Mouse (Mus musculus) limb, embryonic 10.5 days (tissue): ENCODE data around the gene Ebf1. TPM values are rescaled to one million over a fixed set of nuclear protein-coding genes. Genes with fewer than 3 reads are reported as not detected.

Source experiments
- DNase-seq: peaks from one replicate; pipeline ENCODE4 v3.0.0-alpha.2; 2017; ENCODE audit warnings: low spot score
- H3K27ac ChIP-seq: fragments of 300-500 bp; sonication (generic); 2 replicates; pipeline ENCODE4 v1.5.1; 2016; ENCODE audit warnings: mild to moderate bottlenecking
- H3K27me3 ChIP-seq: fragments of 300-500 bp; sonication (generic); 2 replicates; pipeline ENCODE4 v1.6.1; 2016; ENCODE audit warnings: low read depth, mild to moderate bottlenecking; ENCODE audit not compliant: poor library complexity, severe bottlenecking
- H3K36me3 ChIP-seq: fragments of 300-500 bp; sonication (generic); 2 replicates; pipeline ENCODE4 v1.6.1; 2016; ENCODE audit warnings: mild to moderate bottlenecking, moderate library complexity
- H3K4me1 ChIP-seq: fragments of 300-500 bp; sonication (generic); 2 replicates; pipeline ENCODE4 v1.6.1; 2016
- H3K4me3 ChIP-seq: fragments of 300-500 bp; sonication (generic); 2 replicates; pipeline ENCODE4 v1.5.1; 2016; ENCODE audit warnings: mild to moderate bottlenecking, moderate library complexity
- H3K9me3 ChIP-seq: fragments of 300-500 bp; sonication (generic); replicated peaks from 2 replicates; pipeline ENCODE4 v1.6.1; 2016; ENCODE audit warnings: mild to moderate bottlenecking
- WGBS: fragments of 180-500 bp; shearing (Covaris S2); methylation state at CpG from one replicate; pipeline ENCODE4 v1.1.7; 2016; 5-methylcytosine and 5-hydroxymethylcytosine counted together
- polyA plus RNA-seq: library from polyadenylated mRNA; unstranded; fragments of >200 nt; fragmentation: Nextera tagmentation; extraction: Ambion mirVana; gene quantifications from 2 replicates; pipeline ENCODE4 v1.2.1, GENCODE M21; 2016

Ebf1 gene
- polyA plus RNA-seq, 1 experiment from 2014 or later, result 23.8 TPM

DNA sequence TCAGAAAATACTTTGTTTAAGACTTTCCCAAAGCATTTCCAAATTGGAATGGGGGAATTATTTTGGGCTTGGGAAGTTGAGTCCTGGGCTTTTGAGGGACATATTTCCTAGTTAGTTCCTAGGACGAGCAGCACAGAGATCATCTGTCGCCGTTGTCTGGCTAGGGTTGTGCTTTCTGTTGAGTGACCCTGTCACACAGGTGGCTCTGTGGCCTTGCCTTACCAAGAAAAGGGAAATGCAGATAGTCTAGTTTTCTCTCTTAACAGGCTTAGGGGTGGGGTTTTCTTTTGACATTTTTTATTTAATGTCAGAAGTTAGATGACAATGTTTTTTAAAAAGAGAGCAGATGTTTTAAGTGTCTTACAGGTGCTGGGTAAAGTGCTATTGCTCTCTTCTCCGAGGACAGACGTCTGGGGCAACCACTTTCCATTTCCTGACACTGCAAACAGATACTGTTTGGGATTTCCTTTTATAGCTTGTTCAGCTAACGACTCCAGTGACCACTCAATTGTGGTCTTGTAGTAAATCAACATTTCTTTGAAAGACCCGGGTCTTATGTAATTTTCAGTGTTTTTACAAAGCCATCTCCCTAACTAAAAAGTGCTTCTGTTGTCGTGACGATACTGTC, 264.1 kb downstream of the Ebf1 start:
- Histone ChIP-seq H3K9me3 (no peaks in the 10 kb centered on the region), H3K27me3 (no peaks in the 10 kb centered on the region), H3K36me3 (no peaks in the 10 kb centered on the region), H3K27ac (no peak overlapping the region), H3K4me1 (no peaks in the 10 kb centered on the region), H3K4me3 (no peak overlapping the region)
- 55% methylated on average over 9 of the region's 9 CpGs for WGBS
- DNase-seq, result no peak

DNA sequence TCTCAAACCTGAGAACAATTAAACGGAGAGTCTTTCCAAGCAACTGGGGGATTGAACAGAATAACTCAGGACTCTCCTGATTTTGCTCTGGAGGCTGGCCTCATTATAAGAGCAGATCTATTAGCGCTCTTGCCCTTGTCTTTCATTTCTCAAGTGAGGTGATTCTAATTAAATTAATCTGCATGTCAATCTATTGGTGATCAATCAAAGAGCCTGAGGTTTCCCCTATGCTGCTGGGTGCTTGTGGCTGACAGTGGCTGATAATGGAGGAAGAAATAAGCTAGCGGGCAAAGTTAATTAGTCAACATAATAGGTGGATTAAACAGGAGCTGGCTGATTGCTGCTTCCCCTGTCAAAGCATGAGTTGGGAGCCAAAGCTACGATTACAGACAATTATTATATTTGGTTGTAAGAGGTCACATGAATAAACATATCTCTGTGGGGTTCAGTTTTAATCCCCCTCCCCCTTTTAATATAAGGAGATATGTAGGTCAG, 265.4 kb downstream of the Ebf1 start:
- H3K4me3 ChIP-seq, result no peak overlapping the region
- WGBS, result 77% methylated on average over 4 of the region's 4 CpGs
- DNase-seq, result no peak
- H3K4me1 ChIP-seq, result no peaks in the 10 kb centered on the region
- H3K36me3 ChIP-seq, result no peaks in the 10 kb centered on the region
- H3K9me3 ChIP-seq, result no peaks in the 10 kb centered on the region
- no peaks in the 10 kb centered on the region for H3K27me3 ChIP-seq
- H3K27ac ChIP-seq, result no peak overlapping the region

DNA sequence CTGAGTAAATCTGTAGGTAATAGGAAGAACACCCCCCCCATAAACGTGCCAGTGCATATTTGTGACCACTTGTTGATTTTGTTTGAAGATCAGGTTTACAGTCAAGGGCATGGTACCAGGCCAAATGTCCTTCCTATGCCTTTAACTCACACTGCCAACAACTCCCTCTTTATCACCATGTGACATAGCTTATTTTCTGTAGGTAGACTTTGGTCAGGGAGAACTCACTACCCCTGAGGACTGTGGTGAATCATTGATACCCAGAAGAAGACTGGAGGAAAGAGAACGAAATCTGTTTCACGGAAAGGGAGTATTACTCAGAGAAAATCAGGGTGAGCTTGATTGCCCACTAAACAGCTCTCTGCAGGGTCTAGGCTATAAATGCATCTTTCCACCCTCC, 267.2 kb downstream of the Ebf1 start:
- no peaks in the 10 kb centered on the region for H3K9me3 ChIP-seq
- WGBS, result 86% methylated on average over 3 of the region's 3 CpGs
- no peak for DNase-seq

GRCm38 (mm10) chr11:44886897-44887296, 269.8 kb downstream of the Ebf1 start:
- Histone ChIP-seq H3K36me3 (no peaks in the 10 kb centered on the region), H3K27ac (no peak overlapping the region), H3K4me1 (peaks cover 3% of the 10 kb centered on the region; the same call in 1 of the 2 replicates), H3K27me3 (no peaks in the 10 kb centered on the region), H3K9me3 (no peaks in the 10 kb centered on the region), H3K4me3 (no peak overlapping the region)
- no peak for DNase-seq
- 94% methylated on average over 2 of the region's 2 CpGs for WGBS

More for the DNA sequence above, 267.2 kb downstream of the Ebf1 start:
- no peak overlapping the region for H3K27ac ChIP-seq
- H3K4me1 ChIP-seq, result no peaks in the 10 kb centered on the region
- H3K36me3 ChIP-seq, result no peaks in the 10 kb centered on the region
- no peak overlapping the region for H3K4me3 ChIP-seq
- H3K27me3 ChIP-seq, result no peaks in the 10 kb centered on the region

- no peak for DNase-seq
- WGBS, result 92% methylated on average over 7 of the region's 7 CpGs
- Histone ChIP-seq H3K4me3 (no peak overlapping the region), H3K36me3 (no peaks in the 10 kb centered on the region), H3K27ac (no peak overlapping the region), H3K4me1 (peaks cover 3% of the 10 kb centered on the region), H3K27me3 (no peaks in the 10 kb centered on the region), H3K9me3 (no peaks in the 10 kb centered on the region)
These were observed 270.6 kb downstream of the Ebf1 start for GRCm38 (mm10) chr11:44887691-44888090.

GRCm38 (mm10) chr11:44888390-44888789, 271.3 kb downstream of the Ebf1 start:
- H3K4me1 ChIP-seq, result peaks cover 10% of the 10 kb centered on the region
- no peaks in the 10 kb centered on the region for H3K27me3 ChIP-seq
- DNase-seq, result no peak
- H3K27ac ChIP-seq, result no peak overlapping the region
- WGBS, result 92% methylated on average over 4 of the region's 4 CpGs
- no peaks in the 10 kb centered on the region for H3K36me3 ChIP-seq
- no peak overlapping the region for H3K4me3 ChIP-seq
- no peaks in the 10 kb centered on the region for H3K9me3 ChIP-seq

DNA sequence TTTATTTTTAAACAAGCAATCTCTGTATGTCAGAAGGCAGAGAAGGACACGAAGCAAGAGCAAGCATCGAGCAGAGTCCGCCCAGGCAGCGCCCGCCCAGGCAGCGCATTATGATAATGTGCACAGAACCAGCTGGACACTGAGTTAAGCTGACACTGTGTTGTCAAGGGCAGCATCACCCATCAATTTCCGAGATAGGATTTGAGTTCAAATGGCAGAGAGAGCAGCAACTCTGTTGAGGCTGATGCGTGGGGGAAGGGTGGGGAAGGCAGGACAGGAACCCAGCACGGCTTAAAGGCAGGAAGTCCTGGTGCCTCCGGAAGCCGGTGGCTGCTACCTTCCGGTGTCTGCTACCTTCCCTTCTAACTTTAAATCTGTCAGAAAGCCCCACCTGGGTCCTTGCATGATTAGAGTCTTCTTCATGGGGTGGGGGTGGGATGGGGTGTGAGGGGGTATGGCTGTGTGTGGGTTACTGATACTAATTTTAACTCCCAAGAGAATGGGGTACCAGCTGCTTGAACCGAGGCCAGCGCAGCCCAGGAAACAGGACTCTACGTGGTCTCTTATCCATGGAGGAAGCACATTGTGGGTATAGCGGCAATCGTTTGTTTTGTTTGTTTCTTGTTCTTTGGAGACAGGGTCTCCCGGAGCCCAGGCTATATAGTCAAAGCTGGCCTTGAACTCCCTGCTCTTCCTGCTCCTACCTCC, 275.9 kb downstream of the Ebf1 start:
- Histone ChIP-seq H3K9me3 (no peaks in the 10 kb centered on the region), H3K27ac (0 out of 2 replicates have a peak overlapping the region, but pooled peaks have one; percentile 9), H3K4me1 (peaks cover 16% of the 10 kb centered on the region), H3K4me3 (no peak overlapping the region), H3K27me3 (no peaks in the 10 kb centered on the region), H3K36me3 (no peaks in the 10 kb centered on the region)
- 75% methylated on average over 18 of the region's 18 CpGs for WGBS
- DNase-seq, result no peak

- DNase-seq, result no peak
- Histone ChIP-seq H3K4me3 (no peak overlapping the region), H3K27ac (no peak overlapping the region), H3K27me3 (no peaks in the 10 kb centered on the region), H3K9me3 (no peaks in the 10 kb centered on the region), H3K4me1 (peaks cover 16% of the 10 kb centered on the region), H3K36me3 (no peaks in the 10 kb centered on the region)
These were observed 276.9 kb downstream of the Ebf1 start for GRCm38 (mm10) chr11:44893986-44894385.

DNA sequence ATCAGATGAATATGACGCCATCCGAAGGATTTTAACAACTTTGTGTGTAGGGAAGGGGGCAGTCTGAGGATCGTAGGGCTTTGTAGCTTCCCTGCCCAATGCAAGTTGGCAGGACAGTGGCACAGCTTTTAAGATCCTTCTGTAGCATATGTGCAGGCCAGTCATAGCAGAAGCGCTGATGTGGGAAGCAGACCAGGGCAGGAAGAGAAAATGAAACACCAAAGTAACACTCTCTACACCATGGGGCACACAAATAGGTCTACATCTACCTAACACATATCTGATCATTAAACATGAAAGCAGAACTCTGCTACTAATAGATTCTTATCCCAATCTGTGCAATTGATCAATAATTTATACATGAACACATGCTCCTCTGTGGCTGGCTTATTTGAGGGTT, 277.7 kb downstream of the Ebf1 start:
- DNase-seq, result no peak
- H3K27ac ChIP-seq, result no peak overlapping the region
- peaks cover 15% of the 10 kb centered on the region for H3K4me1 ChIP-seq
- no peaks in the 10 kb centered on the region for H3K27me3 ChIP-seq
- no peaks in the 10 kb centered on the region for H3K36me3 ChIP-seq
- no peak overlapping the region for H3K4me3 ChIP-seq
- WGBS, result 97% methylated on average over 4 of the region's 4 CpGs
- H3K9me3 ChIP-seq, result no peaks in the 10 kb centered on the region

- Histone ChIP-seq H3K4me1 (peaks cover 21% of the 10 kb centered on the region), H3K27me3 (no peaks in the 10 kb centered on the region), H3K4me3 (no peak overlapping the region), H3K27ac (no peak overlapping the region), H3K36me3 (no peaks in the 10 kb centered on the region), H3K9me3 (no peaks in the 10 kb centered on the region)
- no peak for DNase-seq
- WGBS, result 98% methylated on average over 1 of the region's 1 CpGs
These were observed 278.8 kb downstream of the Ebf1 start for GRCm38 (mm10) chr11:44895893-44896292.

DNA sequence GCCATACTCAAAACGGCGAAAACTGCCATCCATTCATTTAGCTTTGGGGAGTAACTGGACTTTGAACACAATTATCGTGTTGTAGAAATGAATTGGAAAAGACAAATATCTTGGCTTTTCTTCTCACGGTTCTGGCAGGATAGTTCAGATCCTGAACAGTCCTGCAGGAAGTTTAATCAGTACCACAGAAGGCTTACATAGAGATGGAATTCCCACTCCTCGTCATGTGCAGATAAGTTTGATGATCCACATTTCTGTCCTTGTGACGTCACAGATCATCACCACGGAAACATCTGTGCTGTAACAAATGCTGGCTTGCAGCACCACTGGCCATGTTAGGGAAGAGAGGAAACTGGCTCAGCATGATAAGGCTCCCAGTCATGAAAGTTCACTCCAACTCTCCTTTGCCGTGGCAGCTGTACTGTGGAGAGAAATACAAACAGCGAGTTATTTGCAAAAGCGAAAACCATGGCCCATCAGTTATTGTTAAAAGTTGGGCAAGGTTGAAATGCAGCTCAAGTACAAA, 280.1 kb downstream of the Ebf1 start:
- Histone ChIP-seq H3K9me3 (no peaks in the 10 kb centered on the region), H3K4me3 (no peak overlapping the region), H3K27ac (no peak overlapping the region), H3K4me1 (peaks cover 35% of the 10 kb centered on the region), H3K36me3 (no peaks in the 10 kb centered on the region), H3K27me3 (no peaks in the 10 kb centered on the region)
- DNase-seq, result no peak
- 83% methylated on average over 10 of the region's 10 CpGs for WGBS

GRCm38 (mm10) chr11:44899554-44899953, 282.4 kb downstream of the Ebf1 start:
- H3K27ac ChIP-seq, result no peak overlapping the region
- H3K27me3 ChIP-seq, result no peaks in the 10 kb centered on the region
- no peaks in the 10 kb centered on the region for H3K36me3 ChIP-seq
- H3K4me3 ChIP-seq, result no peak overlapping the region
- peaks cover 47% of the 10 kb centered on the region for H3K4me1 ChIP-seq
- H3K9me3 ChIP-seq, result no peaks in the 10 kb centered on the region
- no peak for DNase-seq

DNA sequence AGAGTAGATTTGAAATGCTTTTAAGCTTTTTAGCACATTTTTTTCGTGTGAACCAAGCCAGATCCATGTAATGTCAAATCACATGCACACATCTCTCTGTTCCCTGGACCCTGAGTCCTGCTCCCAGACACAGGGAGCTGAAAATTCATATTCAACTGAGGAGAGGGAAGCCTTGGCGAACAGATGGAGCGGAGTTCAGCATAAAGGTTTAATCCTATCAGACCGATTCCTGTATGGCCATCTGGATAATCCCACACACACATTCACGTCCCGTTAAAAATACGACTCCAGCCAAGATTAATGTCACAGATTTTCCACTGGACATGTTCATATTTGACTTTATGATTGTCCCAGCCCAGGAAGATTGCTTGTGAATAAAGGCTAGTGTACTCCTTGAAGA, 282.8 kb downstream of the Ebf1 start:
- H3K27me3 ChIP-seq, result no peaks in the 10 kb centered on the region
- no peaks in the 10 kb centered on the region for H3K36me3 ChIP-seq
- DNase-seq, result no peak
- WGBS, result 86% methylated on average over 7 of the region's 7 CpGs
- H3K27ac ChIP-seq, result no peak overlapping the region
- H3K9me3 ChIP-seq, result no peaks in the 10 kb centered on the region
- no peak overlapping the region for H3K4me3 ChIP-seq
- H3K4me1 ChIP-seq, result peaks cover 51% of the 10 kb centered on the region
